Mouse (Mus musculus) neural tube, embryonic 13.5 days (tissue): ENCODE results near the gene Yipf1. TPM values are rescaled to one million over a fixed set of nuclear protein-coding genes. Genes with fewer than 3 reads are reported as not detected.

ENCODE experiments used
- ATAC-seq: fragments of 200-750 bp; cut with Nextera tagmentation; 2 replicates; pipeline ENCODE4 v1.8.0; 2017; ENCODE audit warnings: low read depth, mild to moderate bottlenecking, moderate TSS enrichment, moderate library complexity
- H3K27ac ChIP-seq: fragments of 300-500 bp; sonication (generic); replicated peaks from 2 replicates; pipeline ENCODE4 v1.5.1; 2015; ENCODE audit warnings: moderate library complexity, mild to moderate bottlenecking, inconsistent platforms
- H3K27me3 ChIP-seq: fragments of 300-500 bp; sonication (generic); 2 replicates; pipeline ENCODE4 v1.6.1; 2015; ENCODE audit warnings: mild to moderate bottlenecking, inconsistent platforms
- H3K36me3 ChIP-seq: fragments of 300-500 bp; sonication (generic); 2 replicates; pipeline ENCODE4 v1.6.1; 2015; ENCODE audit warnings: mild to moderate bottlenecking, inconsistent platforms
- H3K4me1 ChIP-seq: fragments of 300-500 bp; sonication (generic); replicated peaks from 2 replicates; pipeline ENCODE4 v1.6.1; 2015; ENCODE audit warnings: inconsistent platforms
- H3K4me2 ChIP-seq: fragments of 300-500 bp; sonication (generic); 2 replicates; pipeline ENCODE4 v1.6.1; 2015; ENCODE audit warnings: inconsistent platforms, mild to moderate bottlenecking, moderate library complexity
- H3K4me3 ChIP-seq: fragments of 300-500 bp; sonication (generic); 2 replicates; pipeline ENCODE4 v1.5.1; 2015; ENCODE audit warnings: mild to moderate bottlenecking, inconsistent platforms
- H3K9ac ChIP-seq: fragments of 300-500 bp; sonication (generic); 2 replicates; pipeline ENCODE4 v1.6.1; 2015; ENCODE audit warnings: moderate library complexity, mild to moderate bottlenecking, inconsistent platforms
- H3K9me3 ChIP-seq: fragments of 300-500 bp; sonication (generic); 2 replicates; pipeline ENCODE4 v1.6.1; 2016; ENCODE audit warnings: inconsistent platforms
- WGBS: fragments of 180-500 bp; shearing (Covaris S2); methylation state at CpG from one replicate; pipeline ENCODE4 v1.1.7; 2015; 5-methylcytosine and 5-hydroxymethylcytosine counted together
- polyA plus RNA-seq: library from polyadenylated mRNA; unstranded; fragments of >200 nt; fragmentation: Nextera tagmentation; extraction: Ambion mirVana; gene quantifications from 2 replicates; pipeline ENCODE4 v1.2.1, GENCODE M21; 2015

Gene Yipf1
- polyA plus RNA-seq: 63.0 and 63.5 TPM in 2 replicates

DNA sequence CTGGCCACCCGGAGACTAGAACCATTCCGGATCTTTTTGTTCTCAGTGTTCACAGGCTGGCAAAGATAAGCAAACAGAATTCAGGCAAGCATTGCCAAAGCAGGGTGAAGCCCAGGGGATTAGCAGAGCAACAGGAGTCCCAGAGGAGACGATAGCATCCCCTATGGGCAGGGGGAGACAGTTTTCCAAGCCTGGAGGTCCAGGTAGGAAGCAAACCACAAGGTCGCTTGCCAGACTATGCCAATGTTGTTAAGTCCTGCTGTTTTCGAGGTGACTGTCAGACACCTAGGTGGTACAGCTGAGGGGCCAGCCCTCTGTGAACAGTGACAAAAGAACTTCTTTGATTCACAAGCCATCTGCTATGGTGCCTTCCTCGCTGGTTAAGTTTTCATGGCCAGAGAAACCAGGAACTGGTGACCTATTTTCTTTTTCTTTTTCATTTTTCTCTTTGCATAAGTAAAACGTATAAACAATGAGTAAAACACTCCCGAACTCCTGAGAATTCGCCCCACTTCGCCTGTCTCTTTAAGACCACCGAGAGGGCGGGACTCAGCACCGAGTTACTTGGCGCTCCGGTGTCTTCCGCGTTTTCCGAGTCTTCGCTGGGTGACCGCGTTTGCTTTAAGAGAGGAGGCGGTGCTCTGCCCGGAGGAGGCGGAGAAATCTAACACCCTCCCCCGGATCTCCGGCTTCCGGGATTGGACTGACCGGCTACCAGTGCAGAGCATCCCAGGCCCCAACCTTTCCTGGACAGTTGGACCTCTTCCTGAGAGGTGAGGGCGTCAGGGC is at the start of gene Yipf1:
Yipf1 (plus strand) TSS at position 674 of the 789 bp plus-strand sequence.
- H3K4me3 ChIP-seq: peak within 1 kb of the TSS; percentile 67
- H3K4me2 ChIP-seq: peak within 1 kb of the TSS; percentile 68
- no peaks in the 10 kb centered on the region for H3K27me3 ChIP-seq
- no peaks in the 10 kb centered on the region; the same call in 1 of the 2 replicates for H3K9me3 ChIP-seq
- H3K36me3 ChIP-seq: peaks cover 27% of the 10 kb centered on the region
- H3K27ac ChIP-seq: peak within 1 kb of the TSS; percentile 52
- ATAC-seq: peak; percentile 95
- WGBS: 1% methylated on average over 29 of the region's 29 CpGs
- peaks cover 16% of the 10 kb centered on the region for H3K4me1 ChIP-seq
- H3K9ac ChIP-seq: peak within 1 kb of the TSS; percentile 84

GRCm38 (mm10) chr4:107273683-107274082 is 40.5 kb upstream of the Yipf1 start:
- Histone ChIP-seq H3K27me3 (no peaks in the 10 kb centered on the region), H3K4me1 (peaks cover 5% of the 10 kb centered on the region), H3K27ac (no peak overlapping the region), H3K9me3 (no peaks in the 10 kb centered on the region), H3K36me3 (peaks cover 19% of the 10 kb centered on the region), H3K4me3 (no peak overlapping the region), H3K9ac (no peak overlapping the region), H3K4me2 (no peak overlapping the region)
- 75% methylated on average over 4 of the region's 4 CpGs for WGBS
- no peak for ATAC-seq

DNA sequence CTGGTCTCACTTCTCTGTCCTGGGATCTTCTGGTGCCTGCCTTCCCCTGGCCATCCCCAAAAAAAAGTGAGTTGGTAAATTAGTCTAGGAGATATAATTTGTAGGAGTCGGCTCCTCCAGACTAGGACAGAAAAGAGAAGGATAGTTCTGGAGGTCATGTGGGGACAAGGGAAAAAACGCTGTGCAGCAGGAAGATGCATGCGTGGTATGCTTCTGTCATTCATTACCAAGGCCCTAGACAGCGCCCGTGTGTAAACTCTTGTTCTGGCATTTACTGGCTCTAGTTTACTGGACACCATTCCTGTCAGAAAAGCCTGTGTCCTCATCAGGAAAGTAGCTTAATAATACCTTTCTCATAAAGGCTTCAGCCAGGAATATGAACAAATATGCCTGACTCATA is 39.7 kb upstream of the Yipf1 start:
- Histone ChIP-seq H3K4me1 (peaks cover 5% of the 10 kb centered on the region), H3K9me3 (no peaks in the 10 kb centered on the region), H3K4me2 (no peak overlapping the region), H3K27me3 (no peaks in the 10 kb centered on the region), H3K36me3 (peaks cover 19% of the 10 kb centered on the region), H3K4me3 (no peak overlapping the region), H3K9ac (no peak overlapping the region), H3K27ac (no peak overlapping the region)
- ATAC-seq: no peak
- 90% methylated on average over 5 of the region's 5 CpGs for WGBS

DNA sequence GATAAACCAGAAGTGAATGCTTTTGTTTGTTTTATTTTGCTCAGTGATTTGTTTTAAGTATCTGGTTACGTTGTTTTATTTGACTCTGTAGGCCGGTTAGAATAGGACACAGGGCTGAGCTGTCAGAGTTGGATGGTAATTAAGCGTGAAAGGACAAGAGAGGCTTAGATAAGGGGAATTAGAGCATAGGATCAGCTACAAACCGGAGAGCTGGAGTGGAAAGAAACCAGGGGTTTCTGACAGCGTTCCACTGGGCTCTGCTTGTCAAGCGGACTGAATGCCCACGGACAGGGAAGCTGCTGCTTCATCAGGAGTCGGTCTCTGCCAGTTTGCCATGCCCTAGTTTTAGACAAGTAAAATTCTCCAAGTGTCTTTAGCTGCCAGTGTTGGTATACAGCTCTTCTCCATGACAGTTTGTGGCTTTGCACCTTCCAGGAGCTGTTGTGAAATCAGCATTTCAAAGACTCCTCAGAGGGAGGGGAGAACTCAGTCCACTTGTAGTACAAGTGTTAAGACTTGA is 35.9 kb upstream of the Yipf1 start:
- Histone ChIP-seq H3K36me3 (peaks cover 37% of the 10 kb centered on the region), H3K4me1 (peaks cover 5% of the 10 kb centered on the region), H3K27ac (peak overlapping the region; percentile 42; the same call in 1 of the 2 replicates), H3K27me3 (no peaks in the 10 kb centered on the region), H3K9ac (no peak overlapping the region), H3K4me2 (no peak overlapping the region), H3K9me3 (no peaks in the 10 kb centered on the region), H3K4me3 (no peak overlapping the region)
- ATAC-seq: no peak
- 20% methylated on average over 8 of the region's 8 CpGs for WGBS

DNA sequence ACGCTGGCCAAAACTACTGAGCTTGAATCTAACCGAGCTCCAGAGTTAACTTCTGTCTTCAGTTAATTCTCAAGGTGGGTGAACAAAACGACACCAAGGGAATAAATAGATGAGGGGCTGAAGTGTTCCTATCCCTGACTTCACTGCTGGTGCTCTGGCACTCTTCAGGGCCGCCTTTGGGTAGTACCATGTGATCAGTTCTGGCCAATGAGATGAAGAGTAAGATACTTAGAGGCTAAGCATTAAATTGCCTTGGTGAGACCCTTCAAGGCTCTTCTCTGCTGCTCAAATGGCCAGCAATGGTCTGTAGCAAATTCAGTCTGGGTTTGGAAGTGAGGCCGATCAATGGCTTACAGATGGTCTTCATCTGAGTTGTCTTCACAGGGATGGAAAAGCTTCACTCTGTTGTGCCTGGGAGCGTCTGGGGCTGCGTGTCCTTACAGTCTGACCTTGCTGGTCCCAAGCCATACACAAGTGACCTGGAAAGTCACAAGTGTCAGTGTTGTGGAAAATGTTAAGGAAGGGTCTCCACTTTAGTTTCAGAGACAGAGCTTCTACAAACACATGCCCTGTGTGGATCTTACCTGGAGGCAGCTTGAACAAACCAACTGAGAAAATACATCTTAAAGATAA is 33.2 kb upstream of the Yipf1 start:
- Histone ChIP-seq H3K4me2 (no peak overlapping the region), H3K27ac (no peak overlapping the region), H3K9ac (no peak overlapping the region), H3K27me3 (no peaks in the 10 kb centered on the region), H3K9me3 (no peaks in the 10 kb centered on the region), H3K4me1 (peaks cover 5% of the 10 kb centered on the region), H3K4me3 (no peak overlapping the region), H3K36me3 (peaks cover 33% of the 10 kb centered on the region)
- WGBS: 81% methylated on average over 7 of the region's 7 CpGs
- ATAC-seq: no peak

DNA sequence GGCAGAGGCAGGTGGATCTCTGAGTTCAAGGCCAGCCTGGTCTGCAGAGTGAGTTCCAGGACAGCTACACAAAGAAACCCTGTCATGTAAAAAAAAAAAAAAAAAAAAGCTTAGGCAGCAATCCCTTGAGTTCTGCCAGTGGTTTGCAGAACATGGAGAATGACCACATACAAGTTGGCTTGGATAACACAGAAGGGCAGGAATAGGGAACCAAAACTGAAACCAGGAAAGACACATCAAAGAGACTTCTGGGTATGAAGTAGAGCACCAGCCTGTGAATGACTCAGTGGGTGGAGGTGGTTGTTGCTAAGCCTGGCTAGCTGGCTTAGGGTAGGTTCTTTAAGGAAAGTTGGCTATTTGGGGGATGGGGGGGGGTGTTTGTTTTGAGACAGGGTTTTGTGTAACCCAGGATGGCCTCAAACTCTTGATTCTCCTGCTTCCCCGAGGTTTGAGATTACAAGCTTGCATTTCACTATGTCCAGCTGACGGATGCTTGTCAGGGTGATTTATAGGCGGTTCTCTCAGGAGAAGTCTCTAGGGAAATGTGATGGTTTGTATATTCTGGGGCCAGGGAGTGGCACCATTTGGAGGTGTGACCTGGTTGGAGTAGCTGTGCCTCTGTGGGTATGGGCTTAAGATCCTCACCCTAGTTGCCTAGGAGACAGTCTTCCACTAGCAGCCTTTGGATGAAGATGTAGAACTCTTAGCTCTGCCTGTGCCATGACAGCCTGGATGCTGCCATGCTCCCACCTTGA is 28.5 kb upstream of the Yipf1 start:
- Histone ChIP-seq H3K27ac (no peak overlapping the region), H3K9ac (no peak overlapping the region), H3K4me3 (no peak overlapping the region), H3K36me3 (peaks cover 22% of the 10 kb centered on the region), H3K9me3 (no peaks in the 10 kb centered on the region), H3K4me1 (no peaks in the 10 kb centered on the region), H3K27me3 (no peaks in the 10 kb centered on the region), H3K4me2 (no peak overlapping the region)
- ATAC-seq: no peak
- 77% methylated on average over 3 of the region's 3 CpGs for WGBS

GRCm38 (mm10) chr4:107286386-107286785 is 27.8 kb upstream of the Yipf1 start:
- no peak for ATAC-seq
- H3K4me3 ChIP-seq: no peak overlapping the region
- no peaks in the 10 kb centered on the region for H3K4me1 ChIP-seq
- H3K36me3 ChIP-seq: 0 out of 2 replicates have a peak, but pooled peaks cover 16% of the 10 kb centered on the region
- WGBS: 94% methylated on average over 8 of the region's 8 CpGs
- no peak overlapping the region for H3K9ac ChIP-seq
- no peaks in the 10 kb centered on the region for H3K9me3 ChIP-seq
- no peak overlapping the region for H3K27ac ChIP-seq
- no peak overlapping the region for H3K4me2 ChIP-seq
- no peaks in the 10 kb centered on the region for H3K27me3 ChIP-seq

DNA sequence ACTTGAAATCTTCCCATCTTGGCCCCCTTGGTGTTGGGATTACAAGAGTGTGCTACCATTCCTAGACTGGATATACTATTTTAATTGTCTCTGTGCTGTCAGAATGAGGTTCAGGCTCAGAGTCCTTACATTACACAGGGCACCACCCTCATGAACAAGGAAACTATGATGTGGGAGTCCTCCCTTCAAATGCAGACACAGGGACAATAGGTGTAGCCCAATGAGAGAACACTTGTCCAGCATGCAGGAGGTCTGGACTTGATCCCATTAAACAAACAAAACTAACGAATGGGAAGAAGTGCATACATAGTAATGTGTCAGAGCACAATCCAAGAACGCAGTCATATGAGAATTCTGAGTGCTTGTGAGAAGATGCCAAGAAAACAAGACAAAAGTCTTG is 26.6 kb upstream of the Yipf1 start:
- no peak for ATAC-seq
- H3K36me3 ChIP-seq: 0 out of 2 replicates have a peak, but pooled peaks cover 13% of the 10 kb centered on the region
- H3K27me3 ChIP-seq: no peaks in the 10 kb centered on the region
- 89% methylated on average over 2 of the region's 2 CpGs for WGBS
- H3K4me3 ChIP-seq: no peak overlapping the region
- H3K4me2 ChIP-seq: no peak overlapping the region
- no peak overlapping the region for H3K9ac ChIP-seq
- no peaks in the 10 kb centered on the region for H3K4me1 ChIP-seq
- no peaks in the 10 kb centered on the region for H3K9me3 ChIP-seq
- H3K27ac ChIP-seq: no peak overlapping the region

DNA sequence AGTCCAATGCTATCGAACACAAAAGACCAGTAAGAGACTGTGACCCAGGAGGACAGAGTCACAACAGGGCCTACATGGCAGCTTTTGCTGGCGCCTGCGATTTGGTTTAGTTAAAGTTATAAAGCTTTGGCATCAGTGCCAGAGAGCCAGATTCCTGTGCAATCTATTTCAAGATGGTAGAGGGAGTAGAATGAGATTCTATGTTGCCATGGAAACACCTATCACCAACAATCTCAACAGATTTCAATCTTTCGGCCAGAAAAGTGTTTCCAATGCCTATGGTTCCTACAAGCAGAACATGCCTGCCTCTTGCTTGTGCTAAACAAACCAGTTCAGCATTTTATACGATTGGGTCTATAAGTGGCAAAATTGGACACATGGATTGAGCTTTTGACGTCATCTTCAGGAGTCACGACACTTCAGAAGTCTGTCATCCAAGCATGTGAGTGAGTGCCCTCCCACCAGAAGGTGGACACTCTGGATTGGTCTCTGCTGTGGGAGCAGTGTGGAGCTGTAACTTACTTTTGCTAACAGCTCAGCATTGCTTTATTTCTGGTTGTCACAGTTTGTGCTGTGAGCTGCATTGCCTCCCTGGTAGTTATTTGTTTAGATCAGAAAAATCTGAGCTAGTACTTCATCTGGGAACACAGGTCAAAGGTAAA is 22.4 kb upstream of the Yipf1 start:
- Histone ChIP-seq H3K4me1 (no peaks in the 10 kb centered on the region), H3K9me3 (no peaks in the 10 kb centered on the region), H3K9ac (no peak overlapping the region), H3K27me3 (no peaks in the 10 kb centered on the region), H3K36me3 (no peaks in the 10 kb centered on the region), H3K27ac (no peak overlapping the region), H3K4me3 (no peak overlapping the region), H3K4me2 (no peak overlapping the region)
- no peak for ATAC-seq
- 88% methylated on average over 7 of the region's 7 CpGs for WGBS

- Histone ChIP-seq H3K9ac (no peak overlapping the region), H3K4me2 (no peak overlapping the region), H3K9me3 (no peaks in the 10 kb centered on the region), H3K27ac (no peak overlapping the region), H3K4me1 (no peaks in the 10 kb centered on the region), H3K4me3 (no peak overlapping the region), H3K36me3 (no peaks in the 10 kb centered on the region), H3K27me3 (no peaks in the 10 kb centered on the region)
- ATAC-seq: no peak
- 48% methylated on average over 4 of the region's 4 CpGs for WGBS
Observed at GRCm38 (mm10) chr4:107292273-107292662, 21.9 kb upstream of the Yipf1 start.

- Histone ChIP-seq H3K4me2 (no peak overlapping the region), H3K9me3 (no peaks in the 10 kb centered on the region), H3K36me3 (no peaks in the 10 kb centered on the region), H3K9ac (no peak overlapping the region), H3K4me1 (no peaks in the 10 kb centered on the region), H3K27ac (no peak overlapping the region), H3K4me3 (no peak overlapping the region), H3K27me3 (no peaks in the 10 kb centered on the region)
- no peak for ATAC-seq
- WGBS: 86% methylated on average over 8 of the region's 8 CpGs
Observed at GRCm38 (mm10) chr4:107298071-107298606, 16.0 kb upstream of the Yipf1 start.
